Mouse (Mus musculus) MEL (cell line): ENCODE data around the gene Rps24.

Source experiments
- BHLHE40 ChIP-seq: IDR thresholded peaks from 2 replicates; pipeline ENCODE4 v1.6.1; 2012; ENCODE audit warnings: low read depth, mild to moderate bottlenecking, inconsistent platforms, low read length, improper control_type of control experiment, borderline replicate concordance
- CHD1 ChIP-seq: IDR thresholded peaks from 2 replicates; pipeline ENCODE4 v1.6.1; 2012; ENCODE audit warnings: low read depth, mild to moderate bottlenecking, inconsistent platforms, low read length, improper control_type of control experiment
- CTCF ChIP-seq, 3 experiments: IDR thresholded peaks in 2 of 3; conservative IDR thresholded peaks in 1 of 3; 2 replicates each; pipeline ENCODE4 v1.5.1; 2011 to 2012; ENCODE audit warnings: low read length in 3 of 3, low read depth in 2 of 3, mild to moderate bottlenecking in 2 of 3, improper control_type of control experiment in 1 of 3, inconsistent platforms in 1 of 3, mixed read lengths in 1 of 3, moderate library complexity in 1 of 3; ENCODE audit not compliant: control insufficient read depth in 1 of 3, insufficient read depth in 1 of 3, poor library complexity in 1 of 3, severe bottlenecking in 1 of 3
- MAFK ChIP-seq: IDR thresholded peaks from 2 replicates; pipeline ENCODE4 v1.6.1; 2011; ENCODE audit warnings: low read depth, mild to moderate bottlenecking, low read length, improper control_type of control experiment, borderline replicate concordance
- POLR2A ChIP-seq, 2 experiments: IDR thresholded peaks; 2 replicates each; pipeline ENCODE4 v1.6.1; 2011 to 2012; ENCODE audit warnings: low read length in 2 of 2, mild to moderate bottlenecking in 2 of 2, control low read depth in 1 of 2, improper control_type of control experiment in 1 of 2, low read depth in 1 of 2, moderate library complexity in 1 of 2; ENCODE audit not compliant: control insufficient read depth in 1 of 2, insufficient read depth in 1 of 2, poor library complexity in 1 of 2
- USF1 ChIP-seq: IDR thresholded peaks from 2 replicates; pipeline ENCODE4 v1.6.1; 2014; ENCODE audit warnings: low read depth, mild to moderate bottlenecking, inconsistent platforms, low read length, improper control_type of control experiment, moderate library complexity
- ZMIZ1 ChIP-seq: IDR thresholded peaks from 2 replicates; pipeline ENCODE4 v1.6.1; 2012; ENCODE audit warnings: low read depth, mild to moderate bottlenecking, inconsistent platforms, low read length, improper control_type of control experiment, moderate library complexity

DNA sequence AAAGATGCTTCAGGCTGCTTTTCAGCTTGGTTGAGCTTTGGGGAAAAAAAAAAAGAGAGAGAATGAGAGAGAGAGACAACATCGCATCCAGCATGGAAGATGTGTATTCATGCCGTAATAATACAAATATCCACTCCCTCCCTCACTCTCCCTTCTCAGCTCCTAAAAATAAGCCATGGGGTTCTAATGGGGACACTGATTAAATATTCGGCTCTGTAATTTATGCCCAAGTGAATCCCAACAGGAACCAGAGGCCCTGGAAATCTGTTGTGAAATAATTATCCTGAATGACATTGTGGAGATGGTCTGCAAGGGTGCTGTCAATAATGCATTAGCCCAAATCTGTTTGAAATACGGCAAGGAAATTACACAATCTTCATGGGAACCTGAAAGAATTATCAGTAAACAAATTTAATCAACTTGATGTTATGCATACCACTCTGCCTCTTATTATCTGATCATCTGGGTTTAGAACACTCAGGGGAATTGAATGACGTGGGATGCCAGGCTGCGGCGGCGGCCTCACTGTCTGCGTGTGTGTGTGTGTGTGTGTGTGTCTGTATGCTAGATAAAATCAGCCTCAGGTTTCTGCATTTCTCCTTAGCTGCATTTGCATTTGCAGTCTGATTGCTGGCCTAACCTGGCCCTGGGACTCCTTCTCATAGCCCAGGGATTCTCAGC, 48.1 kb downstream of the Rps24 start:
- TF ChIP-seq CHD1 (no peak), CTCF (IDR thresholded peaks at IDR 0.05 in 2 of 3, conservative IDR thresholded peaks at IDR 0.05 in 1 of 3; ENCODE audit: control insufficient read depth in 1 of 3, insufficient read depth in 1 of 3, low read depth in 2 of 3, low read length in 3 of 3, poor library complexity in 1 of 3, severe bottlenecking in 1 of 3) (no peak), ZMIZ1 (no peak), POLR2A (IDR thresholded peaks at IDR 0.05; ENCODE audit: control insufficient read depth in 1 of 2, insufficient read depth in 1 of 2, low read depth in 1 of 2, low read length in 2 of 2, poor library complexity in 1 of 2) (no peak), MAFK (no peak), BHLHE40 (no peak), USF1 (no peak)
